Mouse (Mus musculus) cerebellum, adult 9-10 months (tissue): ENCODE results near the gene Mmd.
A peak's percentile ranks its signal among the peaks of the same experiment; 100 is the strongest.
"Not testable (repeated sequence)": the region's sequence is repeated elsewhere in the genome, so short reads cannot be mapped to it uniquely, and the experiment has no call there.

Experiments
- DNase-seq: peaks from one replicate; pipeline ENCODE4 v3.0.0; 2022

Gene Mmd

GRCm38 (mm10) chr11:90250730-90251129 lies 1.5 kb downstream of the Mmd start:
- DNase-seq, result no peak

GRCm38 (mm10) chr11:90251923-90252322 lies 2.7 kb downstream of the Mmd start:
- no peak for DNase-seq

GRCm38 (mm10) chr11:90252366-90252765 lies 3.1 kb downstream of the Mmd start:
- no peak for DNase-seq

GRCm38 (mm10) chr11:90254536-90254935 lies 5.3 kb downstream of the Mmd start:
- no peak for DNase-seq

- DNase-seq, result no peak
Measured at GRCm38 (mm10) chr11:90255687-90256086, 6.4 kb downstream of the Mmd start.

GRCm38 (mm10) chr11:90256833-90257525 lies 7.7 kb downstream of the Mmd start:
- no peak for DNase-seq

GRCm38 (mm10) chr11:90258321-90258927 lies 9.2 kb downstream of the Mmd start:
- no peak for DNase-seq

- DNase-seq, result no peak
Measured at GRCm38 (mm10) chr11:90259071-90259470, 9.8 kb downstream of the Mmd start.

GRCm38 (mm10) chr11:90259826-90260225 lies 10.6 kb downstream of the Mmd start:
- DNase-seq, result no peak

GRCm38 (mm10) chr11:90264180-90264579 lies 14.9 kb downstream of the Mmd start:
- DNase-seq, result no peak

- DNase-seq, result no peak
Measured at GRCm38 (mm10) chr11:90265581-90265980, 16.3 kb downstream of the Mmd start.

- DNase-seq, result no peak
Measured at GRCm38 (mm10) chr11:90268934-90269333, 19.7 kb downstream of the Mmd start.

GRCm38 (mm10) chr11:90269398-90270123 lies 20.3 kb downstream of the Mmd start:
- no peak for DNase-seq

- DNase-seq, result no peak
Measured at GRCm38 (mm10) chr11:90270132-90270877, 21.0 kb downstream of the Mmd start.

GRCm38 (mm10) chr11:90274187-90274586 lies 24.9 kb downstream of the Mmd start:
- DNase-seq, result no peak

- no peak for DNase-seq
Measured at GRCm38 (mm10) chr11:90275663-90276062, 26.4 kb downstream of the Mmd start.

GRCm38 (mm10) chr11:90276150-90276549 lies 26.9 kb downstream of the Mmd start:
- DNase-seq, result peak; percentile 16

GRCm38 (mm10) chr11:90276561-90276960 lies 27.3 kb downstream of the Mmd start:
- peak; percentile 31 for DNase-seq

- no peak for DNase-seq
Measured at GRCm38 (mm10) chr11:90280069-90280468, 30.8 kb downstream of the Mmd start.

- DNase-seq, result not testable (repeated sequence)
Measured at GRCm38 (mm10) chr11:90281943-90282342, 32.7 kb downstream of the Mmd start.

- no peak for DNase-seq
Measured at GRCm38 (mm10) chr11:90283159-90283558, 33.9 kb downstream of the Mmd start.

- no peak for DNase-seq
Measured at GRCm38 (mm10) chr11:90283601-90284000, 34.3 kb downstream of the Mmd start.

- DNase-seq, result no peak
Measured at GRCm38 (mm10) chr11:90284079-90284478, 34.8 kb downstream of the Mmd start.
